ENCODE assay signal across 13 mouse cellular contexts in the genomic region with DNA sequence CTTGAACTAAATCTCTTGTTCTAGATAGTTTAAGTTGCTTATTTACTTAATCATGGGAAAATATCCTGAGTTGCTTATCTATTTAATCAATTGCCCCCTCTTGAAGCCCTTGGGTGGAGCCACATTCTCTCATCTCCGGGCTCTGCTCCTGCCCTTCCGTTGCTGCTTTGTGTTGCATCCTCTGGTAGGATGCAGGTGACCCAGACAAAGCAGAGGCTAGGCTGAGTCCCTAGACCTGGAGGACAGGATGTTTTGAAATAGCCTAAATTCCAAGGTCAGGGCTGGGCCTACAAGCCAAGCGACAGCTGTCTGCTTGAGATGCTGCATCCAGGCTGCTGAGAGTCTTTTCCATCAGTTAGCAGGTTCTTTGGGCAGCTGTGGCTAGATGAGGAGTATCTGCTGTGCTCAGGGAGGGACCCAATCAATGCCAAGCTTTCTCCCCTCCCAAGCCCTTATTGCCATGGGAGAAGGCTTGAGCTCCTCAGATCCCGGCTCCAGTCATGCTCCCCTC. TPM values are rescaled to one million over a fixed set of nuclear protein-coding genes. Genes with fewer than 3 reads are reported as not detected.
DNase-seq lines count a peak whose midpoint lies in the region; ATAC-seq and TF ChIP-seq lines count a peak whose summit lies in the region.
"Had no signal": no experiment of that assay in that cellular context is flagged by ENCODE, and none has a peak within 500 bp of the region (broad histone marks: within the 10 kb centered on the region; RNA-seq: fewer than 3 reads in every experiment).

No protein-coding gene starts in this region.

- H3K9ac ChIP-seq in heart, embryonic 11.5 days (ENCODE audit: low read depth, low read length): no peak overlapping the region
- H3K9ac ChIP-seq in lung, postnatal 0 days (replicated peaks; ENCODE audit: low read depth): no peak overlapping the region
- H3K9ac ChIP-seq in heart, embryonic 15.5 days: no peak overlapping the region; the same call in 1 of the 2 replicates
- H3K9ac ChIP-seq: neural tube, embryonic 15.5 days had no signal

- no peak for TF ChIP-seq CTCF in lung, postnatal 0 days (IDR thresholded peaks at IDR 0.05)

- WGBS in heart, embryonic 11.5 days (ENCODE audit: insufficient replicate concordance): 61% methylated on average over 4 of the region's 4 CpGs
- WGBS in lung, postnatal 0 days: 46% methylated on average over 4 of the region's 4 CpGs
- 60% methylated on average over 4 of the region's 4 CpGs for WGBS in heart, embryonic 15.5 days

- no peak overlapping the region for H3K4me3 ChIP-seq in heart, embryonic 11.5 days (ENCODE audit: low read depth, low read length)
- no peak overlapping the region for H3K4me3 ChIP-seq in lung, postnatal 0 days (ENCODE audit: low read depth, low read length)
- no peak overlapping the region for H3K4me3 ChIP-seq in heart, embryonic 15.5 days
- H3K4me3 ChIP-seq: neural tube, embryonic 15.5 days had no signal

- no peak for TF ChIP-seq EP300 in lung, postnatal 0 days (IDR thresholded peaks at IDR 0.05)

- peak overlapping the region; percentile 62; the same call in 1 of the 2 replicates for H3K27ac ChIP-seq in heart, embryonic 11.5 days (ENCODE audit: low read depth, low read length)
- peak overlapping the region; percentile 55 for H3K27ac ChIP-seq in lung, postnatal 0 days (ENCODE audit: low read length)
- peak overlapping the region; percentile 69 for H3K27ac ChIP-seq in heart, embryonic 15.5 days

- peaks cover 4% of the 10 kb centered on the region; the same call in 1 of the 2 replicates for H3K36me3 ChIP-seq in heart, embryonic 11.5 days (ENCODE audit: control insufficient read depth, insufficient read depth, low read length)
- H3K36me3 ChIP-seq in lung, postnatal 0 days (ENCODE audit: insufficient read depth, low read length): no peaks in the 10 kb centered on the region
- no peaks in the 10 kb centered on the region for H3K36me3 ChIP-seq in heart, embryonic 15.5 days

- no peak for DNase-seq in heart, postnatal 36 days
- peak; percentile 38 for DNase-seq in lung, postnatal 0 days (ENCODE audit: low spot score)
- DNase-seq in lung, postnatal 4 days: no peak
- DNase-seq in lung, postnatal 36 days: peak; percentile 24
- DNase-seq in retina, postnatal 1 day: no peak
- no peak for DNase-seq in layer of hippocampus, adult 8-10 months (ENCODE audit: low spot score in 2 of 2)
- DNase-seq: kidney, adult 18-20 months had no signal

- intact Hi-C loops in heart, postnatal 36 days (cut with DNase I): no loop called here

- H3K9me3 ChIP-seq in heart, embryonic 11.5 days (replicated peaks; ENCODE audit: control insufficient read depth, low read length): no peaks in the 10 kb centered on the region
- no peaks in the 10 kb centered on the region for H3K9me3 ChIP-seq in lung, postnatal 0 days (ENCODE audit: low read length)
- H3K9me3 ChIP-seq in heart, embryonic 15.5 days (replicated peaks): no peaks in the 10 kb centered on the region
- H3K9me3 ChIP-seq: neural tube, embryonic 15.5 days had no signal

- H3K4me1 ChIP-seq in heart, embryonic 11.5 days (ENCODE audit: control insufficient read depth, insufficient read depth, low read length): peaks cover 18% of the 10 kb centered on the region
- H3K4me1 ChIP-seq in lung, postnatal 0 days (ENCODE audit: insufficient read depth, low read depth, low read length): peaks cover 13% of the 10 kb centered on the region; the same call in 1 of the 2 replicates
- H3K4me1 ChIP-seq in heart, embryonic 15.5 days (replicated peaks): peaks cover 56% of the 10 kb centered on the region

- no peaks in the 10 kb centered on the region for H3K27me3 ChIP-seq in heart, embryonic 11.5 days (ENCODE audit: control insufficient read depth, insufficient read depth, low read length)
- H3K27me3 ChIP-seq in lung, postnatal 0 days (replicated peaks; ENCODE audit: insufficient read depth, low read length): no peaks in the 10 kb centered on the region
- H3K27me3 ChIP-seq in heart, embryonic 15.5 days: no peaks in the 10 kb centered on the region
- H3K27me3 ChIP-seq: neural tube, embryonic 15.5 days had no signal

- ATAC-seq in heart, embryonic 11.5 days (replicated peaks; ENCODE audit: insufficient number of reproducible peaks, low FRiP score, low TSS enrichment): no peak
- peak; percentile 63 for ATAC-seq in lung, postnatal 0 days
- peak; percentile 4; the same call in 1 of the 2 replicates for ATAC-seq in heart, embryonic 15.5 days (replicated peaks; ENCODE audit: insufficient number of reproducible peaks, insufficient read depth, low FRiP score, low read depth)

- H3K4me2 ChIP-seq in heart, embryonic 11.5 days: no peak overlapping the region
- no peak overlapping the region for H3K4me2 ChIP-seq in lung, postnatal 0 days (replicated peaks; ENCODE audit: low read depth, low read length)
- no peak overlapping the region for H3K4me2 ChIP-seq in heart, embryonic 15.5 days
- H3K4me2 ChIP-seq: midbrain, embryonic 11.5 days; neural tube, embryonic 15.5 days had no signal

RNA-seq across cellular contexts. Expression of a gene that starts 9.0 kb away (rescaled TPM):
- polyA plus RNA-seq in heart, embryonic 11.5 days (2014; fragmentation: Nextera tagmentation; extraction: Ambion mirVana): 7.7 and 8.2 TPM in 2 replicates
- total RNA-seq in heart, postnatal 36 days (2021): 10 to 100 TPM; 14.0 to 17.0 TPM
- 9.0 and 10.9 TPM in 2 replicates for polyA plus RNA-seq in lung, postnatal 0 days (2015; fragmentation: Nextera tagmentation; extraction: Ambion mirVana)
- polyA plus RNA-seq in heart, embryonic 15.5 days (2015; fragmentation: Nextera tagmentation; extraction: Ambion mirVana): 11.0 and 11.9 TPM in 2 replicates
- total RNA-seq in layer of hippocampus, adult 8-10 months (2022): 10 to 100 TPM; 32.8 to 42.2 (median 37.2) TPM

RNA-seq across cellular contexts. Expression of a gene that starts 38.8 kb away (rescaled TPM):
- 7.9 and 10.6 TPM in 2 replicates for polyA plus RNA-seq in heart, embryonic 11.5 days (2014; fragmentation: Nextera tagmentation; extraction: Ambion mirVana)
- 1 to 10 TPM; 3.2 to 4.4 TPM for total RNA-seq in heart, postnatal 36 days (2021)
- 4.2 and 5.2 TPM in 2 replicates for polyA plus RNA-seq in lung, postnatal 0 days (2015; fragmentation: Nextera tagmentation; extraction: Ambion mirVana)
- 7.2 and 9.0 TPM in 2 replicates for polyA plus RNA-seq in heart, embryonic 15.5 days (2015; fragmentation: Nextera tagmentation; extraction: Ambion mirVana)
- 1 to 10 TPM; 5.4 to 8.3 (median 7.1) TPM for total RNA-seq in layer of hippocampus, adult 8-10 months (2022)

RNA-seq across cellular contexts. Expression of a gene that starts 46.7 kb away (rescaled TPM):
- polyA plus RNA-seq in heart, embryonic 11.5 days (2014; fragmentation: Nextera tagmentation; extraction: Ambion mirVana): not detected in 2 replicates
- not detected for total RNA-seq in heart, postnatal 36 days (2021)
- polyA plus RNA-seq in lung, postnatal 0 days (2015; fragmentation: Nextera tagmentation; extraction: Ambion mirVana): not detected in 2 replicates
- polyA plus RNA-seq in heart, embryonic 15.5 days (2015; fragmentation: Nextera tagmentation; extraction: Ambion mirVana): not detected in 2 replicates
- total RNA-seq in layer of hippocampus, adult 8-10 months (2022): not detected
- total RNA-seq: adrenal gland, adult 18-20 months had no signal
- polyA plus RNA-seq: midbrain, embryonic 11.5 days; neural tube, embryonic 15.5 days; spleen, adult 2 months had no signal

Comparison
In these comparisons a context has a peak if more than half of its experiments do, and no peak if none do; other contexts are left out.
1. DNase-seq: peak in lung, postnatal 0 days (single experiment) and lung, postnatal 36 days (single experiment); none in heart, postnatal 36 days (0 of 2), lung, postnatal 4 days (0 of 2), retina, postnatal 1 day (single experiment) and layer of hippocampus, adult 8-10 months (0 of 2).
2. Peak in every context shown above with its lines, with median percentiles within 50 percentile points of each other: H3K27ac ChIP-seq.